Mouse (Mus musculus): ENCODE data around the gene Myadml2. TPM values are rescaled to one million over a fixed set of nuclear protein-coding genes. Genes with fewer than 3 reads are reported as not detected.

Myadml2 gene
- polyA plus RNA-seq (2012), result 0.05 TPM in 1 of 2 replicates, not detected in the other

DNA sequence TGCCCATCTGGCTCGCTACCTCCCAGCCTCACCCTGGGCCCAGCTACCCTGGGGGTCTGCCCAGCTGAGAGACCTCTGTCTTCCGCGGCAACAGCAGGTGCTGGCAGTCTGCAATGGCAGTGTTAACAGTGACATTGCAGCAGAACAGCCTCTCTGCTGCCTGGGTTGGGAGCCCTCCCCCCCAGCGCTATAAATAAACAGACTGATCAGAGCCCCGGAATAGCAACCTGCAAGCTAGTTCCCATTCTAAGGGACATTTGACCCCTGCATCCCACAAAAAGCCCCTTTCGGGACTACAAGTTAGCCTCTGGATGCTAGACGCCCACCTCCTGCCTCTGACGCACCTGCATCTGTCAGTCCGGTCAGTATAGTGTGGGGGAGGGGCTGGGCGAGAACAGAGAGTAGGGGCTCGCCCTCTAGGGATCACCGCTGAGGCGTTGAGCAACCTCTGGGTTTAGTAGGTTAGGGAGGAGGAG, at the start of gene Myadml2:
Gene Myadml2 (minus strand): TSS at position 158 of the 476 bp plus-strand sequence.

DNA sequence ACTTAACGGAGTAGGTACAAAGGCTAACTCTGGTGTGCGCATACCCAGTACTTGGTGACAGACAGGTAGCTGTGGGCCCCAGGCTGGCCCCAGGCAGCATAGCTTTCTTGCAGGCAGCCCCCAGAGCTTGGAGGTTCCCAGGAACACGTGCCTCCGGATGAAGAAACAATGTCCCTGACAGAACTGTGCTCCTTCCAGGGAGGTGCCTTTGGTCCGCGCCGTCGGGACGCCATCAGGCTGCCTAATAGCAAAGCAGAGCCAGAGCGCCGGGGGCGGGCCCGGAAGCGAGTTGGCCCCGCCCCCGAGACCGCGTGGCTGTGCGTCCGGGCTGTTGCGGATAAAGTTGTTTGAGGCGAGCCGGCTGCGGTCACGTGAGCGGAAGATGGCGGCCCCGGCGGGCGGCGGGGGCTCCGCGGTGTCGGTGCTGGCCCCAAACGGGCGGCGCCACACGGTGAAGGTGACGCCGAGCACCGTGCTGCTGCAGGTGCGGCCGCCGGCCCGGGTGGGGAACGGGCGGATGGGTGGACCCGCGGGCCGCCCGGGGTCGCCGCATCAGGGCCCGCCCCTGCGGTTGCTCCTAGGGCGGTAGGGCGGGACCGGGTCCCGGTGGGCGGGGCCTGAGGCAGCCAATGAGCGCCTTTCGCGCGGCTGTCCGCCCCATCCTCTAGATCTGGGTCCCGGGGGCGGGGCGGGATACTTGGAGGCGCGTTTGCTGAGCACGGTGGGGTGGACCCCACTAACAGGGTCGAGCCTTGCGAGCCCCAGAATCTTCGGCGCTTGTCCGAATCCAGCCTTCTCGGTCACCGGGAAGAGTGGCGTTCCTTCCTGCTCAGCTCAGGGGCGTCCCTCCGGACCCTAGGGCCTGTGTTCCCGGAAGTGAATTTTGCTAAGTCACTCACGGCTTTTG, 25.0 kb upstream of the Myadml2 start, which contains the start of gene Aspscr1:
Gene Aspscr1 (plus strand): TSS at position 287 of the 907 bp plus-strand sequence.

GRCm38 (mm10) chr11:120661076-120661460, 13.1 kb upstream of the Myadml2 start, which contains the start of gene Notum:
Notum (minus strand) TSS chr11:120661175.

DNA sequence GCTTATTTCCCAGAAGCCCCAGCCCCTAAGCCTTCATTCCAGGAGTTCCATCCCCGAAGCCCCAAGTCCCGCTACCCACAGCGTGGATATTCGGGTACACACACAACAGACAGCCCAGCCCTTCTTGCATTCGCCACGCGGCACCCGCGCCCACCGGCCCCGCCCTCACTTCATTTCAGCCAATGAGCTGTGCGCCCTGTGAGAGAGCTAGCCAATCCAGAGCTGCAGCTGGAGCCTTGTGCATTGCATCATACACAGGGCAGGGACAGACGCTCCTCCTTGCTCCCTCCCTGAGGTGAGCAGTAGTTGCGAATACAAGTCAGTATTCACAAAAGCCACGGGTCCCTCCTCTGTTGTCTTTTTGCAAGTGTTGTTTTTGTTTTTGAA, 4.4 kb downstream of the Myadml2 start, which contains the start of gene Pycr1:
Gene Pycr1 (minus strand): TSS at position 169 of the 387 bp plus-strand sequence.

DNA sequence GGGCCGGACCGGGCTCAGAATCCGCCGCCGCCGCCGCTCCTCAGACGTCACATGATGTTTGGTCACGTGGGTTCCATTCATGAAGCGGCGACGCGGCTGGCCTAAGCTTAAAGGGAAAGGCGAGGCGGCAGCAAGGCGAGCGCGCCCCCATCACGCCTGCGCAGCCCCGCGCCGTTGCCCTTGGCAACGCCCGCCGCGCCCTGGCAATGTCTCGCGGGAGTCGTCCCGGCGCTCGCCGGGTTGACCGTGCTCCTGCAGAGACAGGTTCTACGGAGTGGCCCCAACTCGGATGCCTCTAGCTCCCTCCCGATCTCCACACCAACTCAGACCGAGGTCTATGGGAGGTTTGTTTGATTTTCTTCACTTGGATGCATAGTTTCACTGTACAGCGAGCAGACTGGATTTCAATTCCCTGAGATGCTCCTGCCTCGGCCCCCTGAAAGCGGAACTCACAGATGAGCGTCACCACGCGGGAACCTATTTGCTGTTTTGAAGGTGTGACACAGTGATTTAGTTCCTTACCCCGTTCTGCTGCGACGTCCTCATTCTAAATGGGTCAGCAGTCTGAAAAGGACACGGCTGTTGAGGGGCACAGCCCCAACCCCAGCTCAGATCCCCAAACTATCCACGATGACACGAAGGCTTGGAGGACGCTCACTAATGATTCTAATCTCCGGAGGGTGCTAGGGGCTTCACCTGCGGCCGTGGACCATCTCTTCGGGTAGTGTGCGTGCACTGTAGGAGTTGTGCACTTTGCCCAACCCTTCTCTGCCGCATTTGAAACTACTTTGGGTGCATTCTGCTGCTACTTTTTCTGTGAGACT, 14.2 kb downstream of the Myadml2 start, which contains the start of gene Mafg:
Gene Mafg (minus strand): TSS at position 81 of the 824 bp plus-strand sequence.

DNA sequence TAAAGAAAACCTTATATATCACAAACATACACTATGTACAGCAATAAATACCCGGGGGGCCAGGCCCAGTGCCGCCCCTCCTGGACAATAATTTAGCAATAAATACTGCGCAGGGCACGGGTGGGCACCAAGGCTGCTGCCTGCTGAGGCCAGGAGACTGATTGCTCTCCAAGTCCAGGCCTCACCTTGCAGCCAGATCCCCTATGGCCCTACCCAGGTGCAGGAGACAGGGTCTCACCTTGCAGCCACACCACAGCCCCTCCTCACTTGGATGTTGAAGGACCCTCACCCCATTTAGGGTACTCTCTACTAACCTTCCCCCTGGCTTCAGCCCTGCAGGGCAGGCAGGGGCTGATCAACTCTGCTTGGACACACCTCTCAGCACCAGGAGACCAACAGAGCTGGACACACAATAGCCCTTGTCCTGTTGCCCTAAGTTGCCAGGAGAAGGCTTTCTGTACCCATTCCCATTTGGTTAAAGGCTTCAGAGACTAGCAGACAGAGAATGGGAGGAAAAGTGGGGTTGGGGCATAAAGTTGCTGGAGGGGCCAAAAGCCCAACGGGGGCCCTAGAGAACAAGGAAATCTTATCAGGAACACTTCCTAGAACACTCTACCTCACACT, 22.7 kb downstream of the Myadml2 start, which contains the start of gene Sirt7:
Gene Sirt7 (minus strand): TSS at position 89 of the 624 bp plus-strand sequence.

GRCm38 (mm10) chr11:120617519-120618112, 30.3 kb downstream of the Myadml2 start, which contains the start of gene Pcyt2:
Pcyt2 (minus strand) TSS chr11:120617936.

DNA sequence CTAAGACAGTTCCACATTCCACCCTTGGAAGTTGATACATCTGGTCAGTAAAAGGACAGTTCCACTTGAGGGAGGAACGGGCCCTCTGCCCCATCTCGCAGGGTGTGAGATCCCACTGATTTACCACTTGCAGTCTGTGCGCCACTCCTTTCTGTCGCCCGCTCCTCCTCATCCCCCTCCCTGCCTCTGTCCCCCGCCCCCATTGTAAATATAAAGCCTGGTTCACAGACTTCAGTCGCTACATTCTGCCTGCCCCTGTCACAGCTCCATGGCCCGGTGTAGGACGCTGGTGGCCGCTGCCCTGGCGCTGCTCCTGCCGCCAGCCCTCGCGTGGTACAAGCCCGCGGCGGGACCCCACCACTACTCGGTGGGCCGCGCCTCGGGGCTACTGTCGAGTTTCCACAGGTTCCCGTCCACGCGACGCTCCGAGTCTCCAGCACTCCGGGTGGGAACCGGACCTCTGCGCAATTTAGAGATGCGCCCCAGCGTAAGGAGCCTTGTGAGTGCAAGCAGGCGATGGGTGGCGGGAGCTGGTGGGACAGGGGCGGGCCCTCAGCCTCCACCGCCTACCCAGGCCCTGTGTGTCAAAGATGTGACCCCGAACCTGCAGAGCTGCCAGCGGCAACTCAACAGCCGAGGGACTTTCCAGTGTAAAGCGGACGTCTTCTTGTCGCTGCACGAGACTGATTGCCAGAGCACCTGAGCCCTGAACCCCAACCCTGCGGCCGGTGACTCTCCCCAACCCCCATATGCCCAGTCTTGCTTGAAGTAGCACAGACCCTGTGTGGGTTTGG, 39.5 kb downstream of the Myadml2 start, which contains the start of gene Npb:
Gene Npb (plus strand): TSS at position 237 of the 794 bp plus-strand sequence.

DNA sequence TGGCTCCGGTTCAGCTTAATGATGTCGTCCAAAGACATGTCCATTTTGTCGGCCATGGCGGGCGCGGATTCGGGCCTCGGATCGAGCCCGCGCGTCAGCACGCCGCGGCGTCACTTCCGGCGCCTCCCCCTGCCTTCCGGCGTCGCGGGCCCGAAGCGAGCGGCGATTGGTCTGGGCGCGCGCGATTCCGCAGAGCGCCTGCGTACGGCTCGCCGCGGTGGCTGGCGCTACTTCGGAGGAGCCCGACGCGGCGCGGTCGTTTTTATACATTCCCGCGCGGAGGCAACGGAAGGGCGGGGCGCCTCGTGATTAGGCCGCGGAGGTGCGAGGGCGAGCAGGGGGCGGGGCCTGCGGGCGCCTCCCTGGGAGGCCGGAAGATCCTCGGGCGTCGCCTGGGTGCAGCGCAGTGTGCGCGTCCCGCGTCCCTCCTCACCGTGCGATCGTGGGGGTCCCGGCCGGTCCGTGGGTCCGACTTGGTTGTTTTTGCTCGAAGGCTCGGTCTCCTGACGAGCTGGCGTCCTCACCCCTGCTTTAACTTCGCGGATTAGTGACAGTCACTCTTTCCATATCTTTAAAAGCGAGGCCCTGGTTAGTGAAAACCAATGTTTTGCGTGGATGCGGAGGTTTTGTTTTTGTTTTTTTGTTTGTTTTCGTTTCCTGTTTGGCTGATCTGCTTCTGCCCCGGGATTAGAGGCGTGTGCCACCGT, 49.5 kb downstream of the Myadml2 start, which contains the start of the genes Alyref and Anapc11:
Gene Alyref (minus strand): TSS at position 83 of the 707 bp plus-strand sequence.
Gene Anapc11 (plus strand): TSS at position 139 of the 707 bp plus-strand sequence.

Other genes starting within 250 kb of the Myadml2 start
- gene Nploc4, start 210.4 kb downstream of the Myadml2 start, polyA plus RNA-seq (2012), result 48.3 and 52.9 TPM in 2 replicates
- 0.06 and 0.08 TPM in 2 replicates for gene Tspan10, start 205.5 kb downstream of the Myadml2 start, polyA plus RNA-seq (2012)
- gene Pde6g, start 194.7 kb downstream of the Myadml2 start, polyA plus RNA-seq (2012), result 0.02 TPM in 1 of 2 replicates, not detected in the other
- 9.0 and 9.9 TPM in 2 replicates for gene Oxld1, start 190.1 kb downstream of the Myadml2 start, polyA plus RNA-seq (2012)
- gene Ccdc137, start 190.0 kb downstream of the Myadml2 start, polyA plus RNA-seq (2012), result 31.2 and 32.6 TPM in 2 replicates
- 22.3 and 23.4 TPM in 2 replicates for gene Arl16, start 180.6 kb downstream of the Myadml2 start, polyA plus RNA-seq (2012)
- 467 and 483 TPM in 2 replicates for gene Mrpl12, start 163.5 kb downstream of the Myadml2 start, polyA plus RNA-seq (2012)
- 47.2 and 58.4 TPM in 2 replicates for gene Slc25a10, start 156.3 kb downstream of the Myadml2 start, polyA plus RNA-seq (2012)
- not detected in 2 replicates for gene Gcgr, start 117.5 kb downstream of the Myadml2 start, polyA plus RNA-seq (2012)
- 170 and 188 TPM in 2 replicates for gene Mcrip1, start 98.4 kb downstream of the Myadml2 start, polyA plus RNA-seq (2012)
- 0.24 TPM in 1 of 2 replicates, not detected in the other for gene Ppp1r27, start 97.0 kb downstream of the Myadml2 start, polyA plus RNA-seq (2012)
- gene P4hb, start 74.9 kb downstream of the Myadml2 start, polyA plus RNA-seq (2012), result 1,164 and 1,680 TPM in 2 replicates
- gene Arhgdia, start 66.5 kb downstream of the Myadml2 start, polyA plus RNA-seq (2012), result 1,098 and 1,284 TPM in 2 replicates
- gene Alyref, start 49.8 kb downstream of the Myadml2 start, polyA plus RNA-seq (2012), result 339 and 360 TPM in 2 replicates
- gene Anapc11, start 49.7 kb downstream of the Myadml2 start, polyA plus RNA-seq (2012), result 111 and 156 TPM in 2 replicates
- gene Npb, start 39.7 kb downstream of the Myadml2 start, polyA plus RNA-seq (2012), result 1.6 and 2.9 TPM in 2 replicates
- gene Pcyt2, start 30.2 kb downstream of the Myadml2 start, polyA plus RNA-seq (2012), result 93.8 and 116 TPM in 2 replicates
- 246 and 280 TPM in 2 replicates for gene Sirt7, start 22.9 kb downstream of the Myadml2 start, polyA plus RNA-seq (2012)
- gene Mafg, start 14.6 kb downstream of the Myadml2 start, polyA plus RNA-seq (2012), result 51.4 and 66.1 TPM in 2 replicates
- 1.2 and 1.5 TPM in 2 replicates for gene Pycr1, start 4.4 kb downstream of the Myadml2 start, polyA plus RNA-seq (2012)
- 0.17 and 0.18 TPM in 2 replicates for gene Notum, start 13.0 kb upstream of the Myadml2 start, polyA plus RNA-seq (2012)
- 360 and 376 TPM in 2 replicates for gene Aspscr1, start 24.8 kb upstream of the Myadml2 start, polyA plus RNA-seq (2012)
- gene Cenpx, start 65.6 kb upstream of the Myadml2 start, polyA plus RNA-seq (2012), result 97.1 and 99.7 TPM in 2 replicates
- 59.1 and 87.9 TPM in 2 replicates for gene Lrrc45, start 65.8 kb upstream of the Myadml2 start, polyA plus RNA-seq (2012)
- gene Rac3, start 73.3 kb upstream of the Myadml2 start, polyA plus RNA-seq (2012), result 5.4 and 8.3 TPM in 2 replicates
- gene Dcxr, start 79.1 kb upstream of the Myadml2 start, polyA plus RNA-seq (2012), result 32.0 and 32.8 TPM in 2 replicates
- not detected in 2 replicates for gene Cbr2, start 84.0 kb upstream of the Myadml2 start, polyA plus RNA-seq (2012)
- gene Hmga1b, start 114.6 kb upstream of the Myadml2 start, polyA plus RNA-seq (2012), result 38.6 and 45.6 TPM in 2 replicates
- gene Rfng, start 136.0 kb upstream of the Myadml2 start, polyA plus RNA-seq (2012), result 54.4 and 68.5 TPM in 2 replicates
- gene Gps1, start 136.1 kb upstream of the Myadml2 start, polyA plus RNA-seq (2012), result 52.0 and 53.8 TPM in 2 replicates
- 131 and 148 TPM in 2 replicates for gene Dus1l, start 148.2 kb upstream of the Myadml2 start, polyA plus RNA-seq (2012)
- gene Fasn, start 176.4 kb upstream of the Myadml2 start, polyA plus RNA-seq (2012), result 256 and 260 TPM in 2 replicates